Mouse (Mus musculus) kidney, embryonic 15.5 days (tissue): ENCODE measurements around the gene Fibp. TPM values are rescaled to one million over a fixed set of nuclear protein-coding genes. Genes with fewer than 3 reads are reported as not detected.

Source experiments
- ATAC-seq: fragments of 200-750 bp; cut with Nextera tagmentation; replicated peaks from 2 replicates; pipeline ENCODE4 v1.8.0; 2017; ENCODE audit warnings: moderate TSS enrichment; ENCODE audit not compliant: low FRiP score
- H3K27ac ChIP-seq: fragments of 300-500 bp; sonication (generic); 2 replicates; pipeline ENCODE4 v1.5.1; 2015; ENCODE audit warnings: mild to moderate bottlenecking, inconsistent platforms
- H3K27me3 ChIP-seq: fragments of 300-500 bp; sonication (generic); 2 replicates; pipeline ENCODE4 v1.6.1; 2015; ENCODE audit warnings: inconsistent platforms
- H3K36me3 ChIP-seq: fragments of 300-500 bp; sonication (generic); 2 replicates; pipeline ENCODE4 v1.6.1; 2015; ENCODE audit warnings: inconsistent platforms
- H3K4me1 ChIP-seq: fragments of 300-500 bp; sonication (generic); 2 replicates; pipeline ENCODE4 v1.6.1; 2015; ENCODE audit warnings: inconsistent platforms
- H3K4me2 ChIP-seq: fragments of 300-500 bp; sonication (generic); 2 replicates; pipeline ENCODE4 v1.6.1; 2015; ENCODE audit warnings: moderate library complexity, mild to moderate bottlenecking, inconsistent platforms
- H3K4me3 ChIP-seq: fragments of 300-500 bp; sonication (generic); replicated peaks from 2 replicates; pipeline ENCODE4 v1.5.1; 2015; ENCODE audit warnings: mild to moderate bottlenecking, inconsistent platforms
- H3K9ac ChIP-seq: fragments of 300-500 bp; sonication (generic); 2 replicates; pipeline ENCODE4 v1.6.1; 2015; ENCODE audit warnings: mild to moderate bottlenecking, inconsistent platforms
- H3K9me3 ChIP-seq: fragments of 300-500 bp; sonication (generic); replicated peaks from 2 replicates; pipeline ENCODE4 v1.6.1; 2016; ENCODE audit warnings: inconsistent platforms
- WGBS: fragments of 180-500 bp; shearing (Covaris S2); methylation state at CpG from one replicate; pipeline ENCODE4 v1.1.7; 2015; ENCODE audit warnings: mixed read lengths; 5-methylcytosine and 5-hydroxymethylcytosine counted together
- polyA plus RNA-seq: library from polyadenylated mRNA; unstranded; fragments of >200 nt; fragmentation: Nextera tagmentation; extraction: Ambion mirVana; gene quantifications from 2 replicates; pipeline ENCODE4 v1.2.1, GENCODE M21; 2015

The Fibp gene
- polyA plus RNA-seq, 1 experiment from 2014 or later, result 128 TPM

DNA sequence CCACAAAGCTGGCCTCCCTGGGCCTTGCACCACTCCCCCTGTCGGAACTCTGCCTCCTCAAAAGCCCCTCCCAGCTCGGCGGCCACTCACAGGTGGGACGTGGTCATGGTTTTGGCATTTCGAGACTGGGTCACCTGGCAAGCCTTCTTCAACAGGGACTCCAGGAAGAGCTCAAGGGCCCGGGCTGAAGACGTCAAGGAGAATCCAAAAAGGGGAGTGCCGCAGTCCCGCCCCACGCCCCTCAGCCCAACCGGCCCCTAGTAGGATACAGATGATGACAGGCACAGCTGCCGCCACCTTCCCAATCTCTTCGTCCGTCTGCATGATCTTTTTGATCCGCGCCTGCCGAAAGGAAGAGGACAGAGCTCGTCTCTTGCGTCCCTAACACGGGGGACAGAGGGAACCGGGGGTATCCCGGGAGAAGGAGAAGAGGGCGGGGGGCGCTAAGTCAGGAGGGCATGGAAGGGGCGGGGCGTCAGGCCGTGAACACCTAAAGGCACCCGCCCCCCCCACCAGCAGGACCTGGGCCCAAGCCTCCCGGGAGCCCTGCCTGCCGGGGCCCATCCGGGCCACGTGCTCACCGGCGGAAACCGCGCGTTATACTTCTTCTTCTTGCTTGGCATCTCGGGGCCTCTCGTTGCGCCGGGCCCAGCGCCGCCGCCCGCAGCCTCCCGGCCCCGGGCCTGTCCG is 36.2 kb upstream of the Fibp start:
- peak overlapping the region; percentile 82 for H3K9ac ChIP-seq
- H3K4me1 ChIP-seq, result peaks cover 38% of the 10 kb centered on the region
- whole genome bisulfite sequencing, result under 1% methylated on average over 35 of the region's 48 CpGs
- H3K36me3 ChIP-seq, result peaks cover 51% of the 10 kb centered on the region
- no peaks in the 10 kb centered on the region for H3K9me3 ChIP-seq
- peak overlapping the region; percentile 95 for H3K27ac ChIP-seq
- peak overlapping the region; percentile 79 for H3K4me2 ChIP-seq
- no peaks in the 10 kb centered on the region for H3K27me3 ChIP-seq
- peak; percentile 69 for ATAC-seq
- peak overlapping the region; percentile 86 for H3K4me3 ChIP-seq

DNA sequence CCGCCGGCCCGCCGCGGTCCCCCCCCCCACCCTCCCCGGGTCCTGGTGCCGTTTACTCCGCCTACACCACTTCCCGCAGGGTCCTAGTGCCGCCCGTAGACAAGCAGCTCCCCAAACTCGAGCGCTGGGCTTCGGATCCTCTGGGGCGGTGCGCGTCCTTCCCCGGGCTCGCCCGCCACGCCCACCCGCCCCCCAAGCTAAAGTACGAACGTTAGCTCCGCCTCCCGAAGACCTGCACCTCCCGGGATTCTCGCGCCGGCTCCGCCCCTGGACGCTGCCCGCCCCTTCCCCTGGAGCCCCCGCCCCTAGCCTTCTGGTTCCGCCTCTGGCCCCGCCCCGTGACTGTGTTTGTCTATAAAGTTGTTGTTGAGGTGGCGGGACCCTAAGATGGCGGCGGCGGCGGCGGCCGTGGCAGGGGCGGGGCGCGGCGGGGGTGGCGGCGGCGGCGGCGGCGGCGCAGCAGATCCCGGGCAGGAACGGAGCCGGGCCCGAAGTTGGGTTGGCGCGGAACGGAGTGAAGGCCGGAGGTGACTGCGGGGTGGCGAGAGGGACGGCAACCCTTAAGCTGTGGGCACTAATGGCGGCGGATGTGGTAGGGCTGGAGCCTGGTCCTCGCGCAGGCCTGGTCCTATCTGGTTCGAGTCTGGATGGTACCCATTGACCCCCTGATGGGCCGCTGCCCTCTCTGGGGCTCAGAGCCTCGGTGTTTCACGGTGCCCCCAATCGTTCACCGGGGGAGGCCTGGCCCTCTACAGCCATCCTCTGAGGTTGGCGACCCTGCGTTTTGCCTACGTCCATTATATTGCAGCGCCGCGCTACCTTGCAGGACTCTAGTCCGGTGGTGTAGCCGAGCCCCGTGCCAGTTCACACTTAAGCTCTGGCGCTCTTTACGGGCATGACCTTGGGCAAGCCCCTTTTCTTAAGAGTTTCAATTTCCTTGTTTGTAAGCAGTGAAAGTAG is 35.4 kb upstream of the Fibp start, which contains the start of the genes Drap1 and AI837181:
Gene Drap1 (minus strand): TSS at position 198 of the 960 bp plus-strand sequence.
Gene AI837181 (plus strand): TSS at position 363 of the 960 bp plus-strand sequence.
- under 1% methylated on average over 80 of the region's 87 CpGs for WGBS
- H3K36me3 ChIP-seq, result peaks cover 44% of the 10 kb centered on the region
- peak within 1 kb of the TSS; percentile 90 for H3K9ac ChIP-seq
- H3K27me3 ChIP-seq, result no peaks in the 10 kb centered on the region
- H3K27ac ChIP-seq, result peak within 1 kb of the TSS; percentile 95
- H3K4me3 ChIP-seq, result peak within 1 kb of the TSS; percentile 86
- no peaks in the 10 kb centered on the region for H3K9me3 ChIP-seq
- H3K4me1 ChIP-seq, result peaks cover 38% of the 10 kb centered on the region
- H3K4me2 ChIP-seq, result peak within 1 kb of the TSS; percentile 79
- ATAC-seq, result peak; percentile 92

- Histone ChIP-seq H3K4me2 (peak overlapping the region; percentile 79), H3K9ac (peak overlapping the region; percentile 90), H3K4me3 (peak overlapping the region; percentile 86), H3K36me3 (peaks cover 34% of the 10 kb centered on the region), H3K9me3 (no peaks in the 10 kb centered on the region), H3K27me3 (no peaks in the 10 kb centered on the region), H3K4me1 (peaks cover 38% of the 10 kb centered on the region), H3K27ac (peak overlapping the region; percentile 84)
- no peak for ATAC-seq
- 86% methylated on average over 18 of the region's 18 CpGs for WGBS
Observed at GRCm38 (mm10) chr19:5425906-5426565, 34.4 kb upstream of the Fibp start.

- Histone ChIP-seq H3K4me3 (no peak overlapping the region), H3K27me3 (no peaks in the 10 kb centered on the region), H3K4me1 (peaks cover 38% of the 10 kb centered on the region), H3K4me2 (peak overlapping the region; percentile 79), H3K36me3 (peaks cover 27% of the 10 kb centered on the region), H3K27ac (no peak overlapping the region), H3K9me3 (no peaks in the 10 kb centered on the region), H3K9ac (no peak overlapping the region)
- 90% methylated on average over 13 of the region's 13 CpGs for WGBS
- no peak for ATAC-seq
Observed at GRCm38 (mm10) chr19:5426640-5427290, 33.6 kb upstream of the Fibp start.

GRCm38 (mm10) chr19:5428083-5428482 is 32.3 kb upstream of the Fibp start:
- ATAC-seq, result no peak
- H3K9me3 ChIP-seq, result no peaks in the 10 kb centered on the region
- peak overlapping the region; percentile 66 for H3K27ac ChIP-seq
- H3K9ac ChIP-seq, result no peak overlapping the region
- peaks cover 18% of the 10 kb centered on the region for H3K36me3 ChIP-seq
- no peak overlapping the region for H3K4me3 ChIP-seq
- no peaks in the 10 kb centered on the region for H3K27me3 ChIP-seq
- WGBS, result 82% methylated on average over 2 of the region's 2 CpGs
- peaks cover 41% of the 10 kb centered on the region for H3K4me1 ChIP-seq
- no peak overlapping the region for H3K4me2 ChIP-seq

GRCm38 (mm10) chr19:5429219-5429618 is 31.2 kb upstream of the Fibp start:
- Histone ChIP-seq H3K4me3 (no peak overlapping the region), H3K36me3 (peaks cover 15% of the 10 kb centered on the region), H3K27me3 (no peaks in the 10 kb centered on the region), H3K4me2 (no peak overlapping the region), H3K9me3 (no peaks in the 10 kb centered on the region), H3K27ac (no peak overlapping the region), H3K4me1 (peaks cover 41% of the 10 kb centered on the region), H3K9ac (no peak overlapping the region)
- 84% methylated on average over 4 of the region's 4 CpGs for WGBS
- ATAC-seq, result no peak

DNA sequence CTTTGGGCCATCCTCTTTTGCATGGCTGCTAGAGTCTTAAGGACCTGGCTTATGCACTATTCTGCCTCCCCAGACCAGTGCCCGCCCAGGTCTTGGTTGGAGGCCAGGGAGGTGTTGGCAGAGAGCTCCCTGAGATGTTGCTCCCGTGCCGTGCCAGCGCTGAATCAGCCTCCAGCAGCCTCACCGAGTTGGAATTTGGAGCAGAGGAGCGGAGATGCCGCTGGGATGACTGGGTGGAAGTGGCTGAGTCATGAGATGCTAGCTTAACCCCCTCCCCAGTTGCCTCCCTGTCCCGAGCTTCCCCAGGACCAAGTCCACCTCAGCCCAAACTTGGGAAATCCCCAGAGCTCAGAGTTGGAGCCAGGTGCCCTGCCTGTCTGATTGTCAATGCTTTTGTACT is 30.6 kb upstream of the Fibp start:
- no peak for ATAC-seq
- H3K27ac ChIP-seq, result no peak overlapping the region
- H3K4me2 ChIP-seq, result no peak overlapping the region
- H3K27me3 ChIP-seq, result no peaks in the 10 kb centered on the region
- H3K36me3 ChIP-seq, result peaks cover 15% of the 10 kb centered on the region
- no peak overlapping the region for H3K9ac ChIP-seq
- H3K4me1 ChIP-seq, result peaks cover 42% of the 10 kb centered on the region
- no peak overlapping the region for H3K4me3 ChIP-seq
- WGBS, result 72% methylated on average over 8 of the region's 8 CpGs
- H3K9me3 ChIP-seq, result no peaks in the 10 kb centered on the region

DNA sequence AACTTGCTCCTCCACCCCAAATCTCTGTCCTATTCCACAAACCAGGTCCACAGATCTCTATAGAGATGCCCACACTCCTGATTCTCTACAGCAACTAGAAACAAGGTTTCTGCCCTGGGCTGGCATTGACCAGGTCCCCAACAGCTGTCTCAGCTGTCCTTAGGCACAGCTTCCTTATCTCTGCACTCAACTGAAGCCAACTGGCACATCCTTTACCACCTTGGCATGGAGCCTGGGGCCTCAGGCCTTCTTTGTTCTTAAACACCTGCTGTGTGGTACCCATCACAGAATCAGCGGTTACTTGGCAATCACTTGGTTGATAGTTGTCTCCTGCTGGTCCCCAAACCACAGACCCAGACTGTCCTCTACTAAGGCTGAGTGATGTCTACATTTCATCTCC is 30.0 kb upstream of the Fibp start:
- no peak overlapping the region for H3K4me3 ChIP-seq
- peaks cover 15% of the 10 kb centered on the region for H3K36me3 ChIP-seq
- H3K9me3 ChIP-seq, result no peaks in the 10 kb centered on the region
- no peak overlapping the region for H3K4me2 ChIP-seq
- peaks cover 42% of the 10 kb centered on the region for H3K4me1 ChIP-seq
- no peaks in the 10 kb centered on the region for H3K27me3 ChIP-seq
- H3K9ac ChIP-seq, result no peak overlapping the region
- H3K27ac ChIP-seq, result no peak overlapping the region
- no peak for ATAC-seq
- WGBS, result 88% methylated on average over 1 of the region's 1 CpGs

- Histone ChIP-seq H3K4me2 (no peak overlapping the region), H3K27ac (0 out of 2 replicates have a peak overlapping the region, but pooled peaks have one; percentile 82), H3K36me3 (peaks cover 4% of the 10 kb centered on the region), H3K9ac (no peak overlapping the region), H3K4me3 (no peak overlapping the region), H3K9me3 (no peaks in the 10 kb centered on the region), H3K27me3 (no peaks in the 10 kb centered on the region), H3K4me1 (peaks cover 29% of the 10 kb centered on the region)
- no peak for ATAC-seq
- WGBS, result 79% methylated on average over 4 of the region's 4 CpGs
Observed at GRCm38 (mm10) chr19:5431911-5432464, 28.4 kb upstream of the Fibp start.

DNA sequence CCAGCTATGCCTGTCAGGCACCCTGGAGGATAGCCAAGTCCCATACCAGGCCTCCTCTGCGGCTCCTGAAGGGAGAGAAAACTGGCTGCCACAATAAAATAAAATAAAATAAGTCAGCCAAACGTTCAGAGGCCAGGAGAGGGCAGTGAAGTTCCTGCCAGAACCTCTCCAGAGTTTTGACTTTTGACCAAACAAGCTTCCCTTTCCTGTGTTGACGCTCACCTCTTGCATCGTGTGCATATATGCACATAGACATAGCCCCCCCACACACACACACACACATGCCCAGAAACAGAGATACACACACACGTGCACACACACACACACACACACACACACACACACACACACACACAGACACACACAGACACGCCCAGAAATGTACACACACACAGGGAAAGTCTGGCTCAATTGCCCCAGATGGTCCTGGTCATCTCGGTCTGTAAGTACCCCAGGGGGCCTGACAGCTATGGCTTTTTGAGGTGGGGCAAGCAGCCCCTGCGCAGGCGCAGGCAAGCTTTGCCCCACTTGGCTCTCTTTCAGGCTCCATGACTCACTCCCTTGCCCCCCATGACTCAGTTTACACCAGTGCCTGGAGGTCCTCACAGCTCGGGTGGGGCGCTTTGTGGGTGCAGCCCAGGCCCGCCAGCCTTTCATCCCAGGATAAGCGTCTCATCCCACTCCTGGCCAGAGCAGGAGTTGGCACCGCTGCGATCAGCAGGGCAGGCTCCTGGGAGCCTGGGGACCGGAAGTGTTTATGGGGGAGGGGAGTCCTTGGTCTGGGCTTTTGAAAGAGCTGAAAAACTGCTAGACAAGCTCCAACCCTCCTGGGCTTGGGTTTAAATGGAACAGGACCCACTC is 27.2 kb upstream of the Fibp start:
- peak; percentile 68 for ATAC-seq

More for the DNA sequence above, 27.2 kb upstream of the Fibp start:
- no peaks in the 10 kb centered on the region for H3K9me3 ChIP-seq
- H3K27ac ChIP-seq, result peak overlapping the region; percentile 82
- no peaks in the 10 kb centered on the region for H3K36me3 ChIP-seq
- H3K4me1 ChIP-seq, result peaks cover 22% of the 10 kb centered on the region
- peak overlapping the region; percentile 41 for H3K4me3 ChIP-seq
- H3K27me3 ChIP-seq, result no peaks in the 10 kb centered on the region
- WGBS, result 9% methylated on average over 16 of the region's 16 CpGs
- peak overlapping the region; percentile 78 for H3K4me2 ChIP-seq
- peak overlapping the region; percentile 42 for H3K9ac ChIP-seq
